Mouse (Mus musculus) heart, embryonic 12.5 days (tissue): ENCODE results near the gene Capn15. TPM values are rescaled to one million over a fixed set of nuclear protein-coding genes. Genes with fewer than 3 reads are reported as not detected.

ENCODE experiments used
- ATAC-seq: fragments of 200-750 bp; cut with Nextera tagmentation; 2 replicates; pipeline ENCODE4 v1.8.0; 2017; ENCODE audit warnings: moderate TSS enrichment, moderate library complexity; ENCODE audit not compliant: insufficient number of reproducible peaks, low FRiP score
- H3K27ac ChIP-seq: fragments of 300-500 bp; sonication (generic); 2 replicates; pipeline ENCODE4 v1.5.1; 2016; ENCODE audit warnings: mild to moderate bottlenecking, moderate library complexity; ENCODE audit not compliant: poor library complexity, severe bottlenecking
- H3K27me3 ChIP-seq: fragments of 300-500 bp; sonication (generic); replicated peaks from 2 replicates; pipeline ENCODE4 v1.6.1; 2016; ENCODE audit warnings: mild to moderate bottlenecking, moderate library complexity
- H3K36me3 ChIP-seq: fragments of 300-500 bp; sonication (generic); 2 replicates; pipeline ENCODE4 v1.6.1; 2016; ENCODE audit warnings: mild to moderate bottlenecking, moderate library complexity
- H3K4me1 ChIP-seq: fragments of 300-500 bp; sonication (generic); replicated peaks from 2 replicates; pipeline ENCODE4 v1.6.1; 2016; ENCODE audit warnings: mild to moderate bottlenecking
- H3K4me2 ChIP-seq: fragments of 300-500 bp; sonication (generic); 2 replicates; pipeline ENCODE4 v1.6.1; 2016; ENCODE audit warnings: mild to moderate bottlenecking, moderate library complexity
- H3K4me3 ChIP-seq: fragments of 300-500 bp; sonication (generic); 2 replicates; pipeline ENCODE4 v1.5.1; 2016; ENCODE audit warnings: mild to moderate bottlenecking
- H3K9ac ChIP-seq: fragments of 300-500 bp; sonication (generic); 2 replicates; pipeline ENCODE4 v1.6.1; 2016; ENCODE audit warnings: mild to moderate bottlenecking, moderate library complexity
- H3K9me3 ChIP-seq: fragments of 300-500 bp; sonication (generic); replicated peaks from 2 replicates; pipeline ENCODE4 v1.6.1; 2016; ENCODE audit warnings: mild to moderate bottlenecking, moderate library complexity
- WGBS: fragments of 180-500 bp; shearing (Covaris S2); methylation state at CpG from one replicate; pipeline ENCODE4 v1.1.7; 2016; 5-methylcytosine and 5-hydroxymethylcytosine counted together
- polyA plus RNA-seq: library from polyadenylated mRNA; unstranded; fragments of >200 nt; fragmentation: Nextera tagmentation; extraction: Ambion mirVana; gene quantifications from 2 replicates; pipeline ENCODE4 v1.2.1, GENCODE M21; 2016

Capn15 gene
- polyA plus RNA-seq, 1 experiment from 2014 or later: 16.9 TPM

DNA sequence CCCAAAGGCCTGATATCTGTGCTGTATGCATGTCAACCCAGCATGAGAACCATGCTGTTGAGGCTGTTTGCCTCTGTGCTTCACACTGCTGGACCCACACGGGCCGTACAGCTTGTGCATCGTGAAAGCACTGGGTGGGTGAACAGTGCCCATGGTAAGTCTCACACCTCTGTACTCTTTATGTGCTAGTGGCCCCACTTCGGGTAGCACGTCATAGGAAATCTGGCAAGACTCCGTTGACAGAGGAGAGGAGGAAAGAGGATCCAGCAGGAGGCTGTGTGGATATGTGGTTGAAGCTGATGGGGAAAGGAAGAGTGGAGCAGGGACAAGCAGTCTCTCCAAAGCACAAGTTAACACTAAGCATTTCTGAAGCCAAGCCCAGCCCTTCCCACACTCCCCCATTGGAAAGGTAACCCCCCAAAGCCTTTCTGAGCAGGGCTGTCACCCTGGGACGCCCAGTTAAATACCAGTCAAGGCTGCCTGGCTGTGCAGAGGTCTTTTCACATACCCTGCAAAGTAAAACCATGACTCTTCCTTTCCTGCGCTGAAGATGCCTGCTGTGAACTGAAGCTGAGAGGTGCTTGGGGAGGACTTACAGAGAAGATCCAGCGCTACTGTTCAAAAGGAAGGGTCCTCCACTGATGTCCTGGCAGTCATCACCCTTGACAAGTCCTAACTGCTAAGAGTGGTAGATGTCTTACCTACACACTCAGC is 67.4 kb downstream of the Capn15 start:
- H3K27ac ChIP-seq: no peak overlapping the region
- H3K9me3 ChIP-seq: no peaks in the 10 kb centered on the region
- H3K4me1 ChIP-seq: peaks cover 47% of the 10 kb centered on the region
- peak overlapping the region; percentile 94 for H3K4me2 ChIP-seq
- peak overlapping the region; percentile 95 for H3K9ac ChIP-seq
- WGBS: 71% methylated on average over 9 of the region's 9 CpGs
- no peaks in the 10 kb centered on the region for H3K27me3 ChIP-seq
- H3K4me3 ChIP-seq: peak overlapping the region; percentile 83
- ATAC-seq: no peak
- peaks cover 15% of the 10 kb centered on the region for H3K36me3 ChIP-seq

DNA sequence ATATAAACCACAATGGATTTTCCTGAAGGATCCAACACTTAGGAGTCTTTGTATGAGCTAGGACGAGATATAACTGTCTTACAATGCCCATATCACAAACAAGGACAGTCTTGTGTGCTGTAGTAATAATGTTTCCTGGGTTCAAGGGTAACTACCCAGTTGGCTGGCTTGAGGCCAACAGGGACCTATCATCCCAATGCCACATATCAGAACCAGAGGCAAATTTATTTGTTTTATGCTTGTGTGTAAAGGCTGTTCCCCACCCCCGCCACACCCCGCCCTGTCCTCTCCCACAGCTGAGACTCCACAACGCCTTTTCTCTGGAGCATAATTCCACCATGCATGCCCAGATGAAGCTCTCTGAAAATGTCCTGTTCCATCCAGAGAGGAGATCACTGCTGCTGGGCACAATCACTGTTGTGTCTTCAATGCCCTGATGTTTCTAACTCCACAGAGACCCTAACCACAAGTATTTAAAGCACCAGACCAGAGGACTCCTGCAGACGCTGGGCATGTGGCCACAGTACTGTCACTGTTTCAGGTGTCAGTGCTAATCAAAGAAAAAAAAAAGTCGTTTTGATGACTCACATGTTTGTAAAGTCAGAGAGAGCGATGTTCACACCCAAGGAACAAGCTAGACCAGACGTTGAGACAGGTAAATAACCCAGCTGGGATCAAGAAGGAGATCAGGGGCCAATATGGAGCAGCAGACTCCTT is 68.5 kb downstream of the Capn15 start:
- peaks cover 51% of the 10 kb centered on the region for H3K4me1 ChIP-seq
- H3K4me2 ChIP-seq: no peak overlapping the region
- H3K27ac ChIP-seq: no peak overlapping the region
- peaks cover 16% of the 10 kb centered on the region for H3K36me3 ChIP-seq
- H3K27me3 ChIP-seq: no peaks in the 10 kb centered on the region
- H3K9ac ChIP-seq: no peak overlapping the region
- H3K9me3 ChIP-seq: no peaks in the 10 kb centered on the region
- ATAC-seq: no peak
- WGBS: 77% methylated on average over 8 of the region's 8 CpGs
- H3K4me3 ChIP-seq: no peak overlapping the region

DNA sequence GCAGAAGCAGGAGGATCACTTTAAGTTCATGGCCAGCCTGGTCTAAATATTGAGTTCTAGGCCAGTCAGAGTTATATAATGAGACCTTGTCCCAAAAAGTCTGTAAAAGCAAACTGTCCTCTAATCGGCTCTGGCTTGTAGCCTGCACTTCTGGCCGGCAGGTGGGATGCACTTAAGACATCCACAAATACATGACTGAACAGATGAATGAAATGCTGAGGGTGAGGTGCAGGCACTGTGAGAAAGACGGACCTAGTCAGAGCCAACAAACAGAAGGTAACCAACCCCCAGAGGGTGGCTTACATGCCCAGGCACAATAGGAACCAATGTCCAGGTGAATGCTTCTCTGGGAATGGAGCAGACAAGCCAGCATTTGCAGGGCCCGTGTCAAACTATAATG is 71.3 kb downstream of the Capn15 start:
- H3K9me3 ChIP-seq: no peaks in the 10 kb centered on the region
- H3K27ac ChIP-seq: peak overlapping the region; percentile 36
- no peak overlapping the region for H3K4me3 ChIP-seq
- H3K4me2 ChIP-seq: no peak overlapping the region
- H3K9ac ChIP-seq: peak overlapping the region; percentile 34
- peaks cover 50% of the 10 kb centered on the region for H3K4me1 ChIP-seq
- peaks cover 29% of the 10 kb centered on the region for H3K36me3 ChIP-seq
- ATAC-seq: no peak
- no peaks in the 10 kb centered on the region for H3K27me3 ChIP-seq
- 56% methylated on average over 4 of the region's 4 CpGs for WGBS

DNA sequence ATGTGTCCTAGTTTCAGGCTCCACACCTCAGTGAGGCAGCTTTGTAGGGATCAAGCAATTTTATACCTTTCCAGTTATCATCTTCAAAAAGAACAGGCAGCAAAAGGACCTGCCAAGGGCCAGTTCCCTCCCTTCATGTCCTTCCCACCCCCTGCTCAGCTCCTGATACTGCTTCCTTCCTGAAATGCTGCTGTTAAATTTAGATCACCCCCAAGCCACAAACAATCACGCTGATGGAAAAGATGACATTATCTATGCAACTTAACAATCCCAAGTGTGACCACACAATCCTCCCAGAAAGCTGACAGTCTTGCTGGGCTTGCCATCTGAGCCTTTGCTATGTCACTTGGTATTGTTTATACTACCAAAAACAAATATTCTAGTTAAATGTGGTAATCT is 71.7 kb downstream of the Capn15 start:
- H3K9me3 ChIP-seq: no peaks in the 10 kb centered on the region
- peaks cover 49% of the 10 kb centered on the region for H3K4me1 ChIP-seq
- H3K9ac ChIP-seq: peak overlapping the region; percentile 39; the same call in 1 of the 2 replicates
- WGBS: 5% methylated on average over 1 of the region's 1 CpGs
- H3K27ac ChIP-seq: peak overlapping the region; percentile 46; the same call in 1 of the 2 replicates
- H3K4me3 ChIP-seq: no peak overlapping the region
- H3K36me3 ChIP-seq: peaks cover 30% of the 10 kb centered on the region
- peak overlapping the region; percentile 11 for H3K4me2 ChIP-seq
- no peaks in the 10 kb centered on the region for H3K27me3 ChIP-seq
- no peak for ATAC-seq

DNA sequence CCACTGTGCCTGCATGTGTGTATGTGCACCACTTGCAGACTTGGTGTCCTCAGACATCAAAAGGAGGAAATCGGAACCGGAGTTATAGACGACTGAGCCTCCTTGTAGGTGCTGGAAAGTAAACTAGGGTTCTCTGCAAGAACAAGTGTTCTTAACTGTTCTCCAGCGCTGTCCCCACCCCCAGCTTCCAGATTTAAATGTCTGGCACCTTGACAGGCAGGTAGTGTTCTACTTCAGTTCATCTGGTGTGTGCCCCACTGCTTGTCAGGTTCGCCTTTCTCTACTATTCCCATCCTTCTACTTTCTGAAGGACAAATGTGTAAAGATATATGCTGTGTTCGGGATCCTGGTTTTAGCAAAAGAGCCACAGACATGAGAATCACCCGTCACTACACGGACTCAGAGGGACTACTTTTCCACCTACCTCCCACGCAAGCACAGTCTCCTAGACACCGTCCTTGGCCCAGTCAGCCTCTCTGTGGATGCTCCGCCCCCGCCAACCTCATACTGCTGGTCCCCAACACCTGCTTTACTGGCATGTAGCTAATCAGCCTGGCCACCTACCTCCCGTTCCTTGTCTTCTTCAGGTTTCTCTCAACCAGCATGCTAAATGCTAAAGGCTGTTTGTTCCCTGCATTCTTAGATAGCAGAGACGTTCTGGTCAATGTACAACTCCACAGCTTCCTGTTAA is 72.3 kb downstream of the Capn15 start:
- H3K4me3 ChIP-seq: no peak overlapping the region
- H3K27me3 ChIP-seq: no peaks in the 10 kb centered on the region
- H3K4me2 ChIP-seq: peak overlapping the region; percentile 11
- peak overlapping the region; percentile 46; the same call in 1 of the 2 replicates for H3K27ac ChIP-seq
- 68% methylated on average over 14 of the region's 14 CpGs for WGBS
- H3K4me1 ChIP-seq: peaks cover 44% of the 10 kb centered on the region
- H3K9ac ChIP-seq: 0 out of 2 replicates have a peak overlapping the region, but pooled peaks have one; percentile 39
- no peaks in the 10 kb centered on the region for H3K9me3 ChIP-seq
- ATAC-seq: no peak
- peaks cover 30% of the 10 kb centered on the region for H3K36me3 ChIP-seq

DNA sequence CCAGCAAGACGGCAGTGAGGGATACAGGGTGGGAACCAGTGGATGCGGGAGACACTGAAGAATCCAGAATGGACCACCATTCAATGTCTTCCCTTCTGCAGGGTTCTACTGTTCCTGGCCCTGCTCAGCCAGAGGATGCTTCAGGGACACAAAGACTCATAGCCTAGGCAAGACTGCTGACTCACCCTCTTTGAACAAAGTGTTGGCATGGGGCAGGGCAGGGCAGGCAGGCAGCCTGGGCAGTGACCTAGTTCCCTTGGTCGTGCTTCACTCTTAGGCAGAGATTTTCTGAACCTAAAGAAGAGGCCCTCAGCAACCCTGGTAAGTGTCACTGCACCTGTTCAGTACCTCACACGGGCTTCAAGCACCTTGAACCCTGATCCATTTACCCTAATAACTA is 73.8 kb downstream of the Capn15 start:
- peaks cover 32% of the 10 kb centered on the region for H3K4me1 ChIP-seq
- H3K9me3 ChIP-seq: no peaks in the 10 kb centered on the region
- H3K4me2 ChIP-seq: no peak overlapping the region
- H3K36me3 ChIP-seq: peaks cover 25% of the 10 kb centered on the region
- WGBS: 80% methylated on average over 4 of the region's 4 CpGs
- no peak overlapping the region for H3K4me3 ChIP-seq
- ATAC-seq: no peak
- H3K27me3 ChIP-seq: no peaks in the 10 kb centered on the region
- H3K9ac ChIP-seq: no peak overlapping the region
- no peak overlapping the region for H3K27ac ChIP-seq

Other genes starting within 250 kb of the Capn15 start
- not detected in 2 replicates for gene Mslnl, start 249.8 kb downstream of the Capn15 start, polyA plus RNA-seq
- 18.2 and 20.5 TPM in 2 replicates for gene Msln, start 231.4 kb downstream of the Capn15 start, polyA plus RNA-seq
- 30.5 and 31.8 TPM in 2 replicates for gene Narfl, start 212.0 kb downstream of the Capn15 start, polyA plus RNA-seq
- gene Haghl, start 200.1 kb downstream of the Capn15 start, polyA plus RNA-seq: 50.5 and 53.2 TPM in 2 replicates
- 0.37 and 0.41 TPM in 2 replicates for gene Ccdc78, start 199.2 kb downstream of the Capn15 start, polyA plus RNA-seq
- gene Fam173a, start 192.9 kb downstream of the Capn15 start, polyA plus RNA-seq: 67.3 and 68.2 TPM in 2 replicates
- gene AC134908.4, start 190.1 kb downstream of the Capn15 start, polyA plus RNA-seq: 0.32 and 0.61 TPM in 2 replicates
- 28.9 and 30.9 TPM in 2 replicates for gene Metrn, start 188.7 kb downstream of the Capn15 start, polyA plus RNA-seq
- 1.4 and 1.6 TPM in 2 replicates for gene Fbxl16, start 176.7 kb downstream of the Capn15 start, polyA plus RNA-seq
- 15.5 and 17.0 TPM in 2 replicates for gene Wdr24, start 162.2 kb downstream of the Capn15 start, polyA plus RNA-seq
- 38.1 and 41.8 TPM in 2 replicates for gene Jmjd8, start 156.9 kb downstream of the Capn15 start, polyA plus RNA-seq
- gene Stub1, start 152.4 kb downstream of the Capn15 start, polyA plus RNA-seq: 271 and 272 TPM in 2 replicates
- 1.6 and 2.4 TPM in 2 replicates for gene Rhbdl1, start 148.5 kb downstream of the Capn15 start, polyA plus RNA-seq
- gene Gm20683, start 144.0 kb downstream of the Capn15 start, polyA plus RNA-seq: 1.3 and 1.6 TPM in 2 replicates
- 24.0 and 24.9 TPM in 2 replicates for gene Rhot2, start 140.9 kb downstream of the Capn15 start, polyA plus RNA-seq
- 18.4 and 20.1 TPM in 2 replicates for gene Wdr90, start 124.3 kb downstream of the Capn15 start, polyA plus RNA-seq
- 160 and 161 TPM in 2 replicates for gene Mcrip2, start 117.0 kb downstream of the Capn15 start, polyA plus RNA-seq
- 31.3 and 36.1 TPM in 2 replicates for gene Mettl26, start 110.7 kb downstream of the Capn15 start, polyA plus RNA-seq
- gene Wfikkn1, start 104.9 kb downstream of the Capn15 start, polyA plus RNA-seq: 0.19 and 0.40 TPM in 2 replicates
- gene Rab40c, start 66.1 kb downstream of the Capn15 start, polyA plus RNA-seq: 17.1 and 18.1 TPM in 2 replicates
- 69.8 and 72.1 TPM in 2 replicates for gene Pigq, start 40.9 kb downstream of the Capn15 start, polyA plus RNA-seq
- 0.36 and 1.2 TPM in 2 replicates for gene Nhlrc4, start 40.8 kb downstream of the Capn15 start, polyA plus RNA-seq
- 0.08 and 0.17 TPM in 2 replicates for gene A930017K11Rik, start 33.2 kb downstream of the Capn15 start, polyA plus RNA-seq
- 15.4 and 15.5 TPM in 2 replicates for gene Rab11fip3, start 83.8 kb upstream of the Capn15 start, polyA plus RNA-seq
- gene Decr2, start 104.5 kb upstream of the Capn15 start, polyA plus RNA-seq: 33.4 and 37.1 TPM in 2 replicates
- 65.9 and 69.0 TPM in 2 replicates for gene Nme4, start 109.8 kb upstream of the Capn15 start, polyA plus RNA-seq
- gene Tmem8, start 127.5 kb upstream of the Capn15 start, polyA plus RNA-seq: 1.2 TPM in 2 replicates
- gene Mrpl28, start 137.7 kb upstream of the Capn15 start, polyA plus RNA-seq: 199 and 201 TPM in 2 replicates
- 11.4 and 11.7 TPM in 2 replicates for gene Axin1, start 152.9 kb upstream of the Capn15 start, polyA plus RNA-seq
- gene Pdia2, start 213.3 kb upstream of the Capn15 start, polyA plus RNA-seq: 0.45 and 1.0 TPM in 2 replicates
- gene Rgs11, start 217.2 kb upstream of the Capn15 start, polyA plus RNA-seq: 5.6 and 7.0 TPM in 2 replicates
- 6.3 and 7.2 TPM in 2 replicates for gene Arhgdig, start 222.0 kb upstream of the Capn15 start, polyA plus RNA-seq